Mouse (Mus musculus) limb, embryonic 11.5 days (tissue): Measurements from ENCODE around the gene Col18a1. TPM values are rescaled to one million over a fixed set of nuclear protein-coding genes. Genes with fewer than 3 reads are reported as not detected.
"Not testable (repeated sequence)": the region's sequence is repeated elsewhere in the genome, so short reads cannot be mapped to it uniquely, and the experiment has no call there.

Source experiments
- ATAC-seq: fragments of 200-750 bp; cut with Nextera tagmentation; 2 replicates; pipeline ENCODE4 v1.8.0; 2017; ENCODE audit warnings: low read depth; ENCODE audit not compliant: insufficient number of reproducible peaks, low FRiP score, low TSS enrichment
- DNase-seq: peaks from one replicate; pipeline ENCODE4 v3.0.0-alpha.2; 2015; ENCODE audit warnings: low spot score
- H3K27ac ChIP-seq: fragments of 300-500 bp; sonication (generic); replicated peaks from 2 replicates; pipeline ENCODE4 v1.5.1; 2014; ENCODE audit warnings: low read depth, mild to moderate bottlenecking, low read length
- H3K27me3 ChIP-seq: fragments of 300-500 bp; sonication (generic); 2 replicates; pipeline ENCODE4 v1.6.1; 2014; ENCODE audit warnings: mild to moderate bottlenecking, low read length, mixed read lengths; ENCODE audit not compliant: control insufficient read depth, insufficient read depth
- H3K36me3 ChIP-seq: fragments of 300-500 bp; sonication (generic); 2 replicates; pipeline ENCODE4 v1.6.1; 2014; ENCODE audit warnings: mild to moderate bottlenecking, low read length, moderate library complexity, mixed read lengths; ENCODE audit not compliant: control insufficient read depth, insufficient read depth
- H3K4me1 ChIP-seq: fragments of 300-500 bp; sonication (generic); 2 replicates; pipeline ENCODE4 v1.6.1; 2014; ENCODE audit warnings: low read length, mixed read lengths; ENCODE audit not compliant: control insufficient read depth, insufficient read depth
- H3K4me2 ChIP-seq: fragments of 300-500 bp; sonication (generic); 2 replicates; pipeline ENCODE4 v1.6.1; 2014; ENCODE audit warnings: low read depth, mild to moderate bottlenecking, moderate library complexity; ENCODE audit not compliant: severe bottlenecking
- H3K4me3 ChIP-seq: fragments of 300-500 bp; sonication (generic); 2 replicates; pipeline ENCODE4 v1.5.1; 2014; ENCODE audit warnings: low read depth, low read length
- H3K9ac ChIP-seq: fragments of 300-500 bp; sonication (generic); 2 replicates; pipeline ENCODE4 v1.6.1; 2014; ENCODE audit warnings: mild to moderate bottlenecking, low read length
- H3K9me3 ChIP-seq: fragments of 300-500 bp; sonication (generic); 2 replicates; pipeline ENCODE4 v1.6.1; 2016; ENCODE audit warnings: low read length; ENCODE audit not compliant: control insufficient read depth
- WGBS: fragments of 180-500 bp; shearing (Covaris S2); extraction: QIAGEN DNeasy Blood & Tissue Kit; methylation state at CpG from one replicate; pipeline ENCODE4 v1.1.7; 2014; 5-methylcytosine and 5-hydroxymethylcytosine counted together
- polyA plus RNA-seq: library from polyadenylated mRNA; unstranded; fragments of >200 nt; fragmentation: Nextera tagmentation; extraction: Ambion mirVana; gene quantifications from 2 replicates; pipeline ENCODE4 v1.2.1, GENCODE M21; 2014

The Col18a1 gene
- polyA plus RNA-seq, 1 experiment from 2014 or later, result 63.0 TPM

GRCm38 (mm10) chr10:77138304-77138703 lies 28.0 kb downstream of the Col18a1 start:
- Histone ChIP-seq H3K9ac (no peak overlapping the region), H3K27me3 (no peaks in the 10 kb centered on the region), H3K4me3 (no peak overlapping the region), H3K9me3 (no peaks in the 10 kb centered on the region), H3K36me3 (no peaks in the 10 kb centered on the region), H3K4me2 (no peak overlapping the region), H3K27ac (no peak overlapping the region), H3K4me1 (peaks cover 10% of the 10 kb centered on the region)
- DNase-seq (no peak), ATAC-seq (no peak)

GRCm38 (mm10) chr10:77136205-77136604 lies 30.1 kb downstream of the Col18a1 start:
- no peak overlapping the region for H3K27ac ChIP-seq
- ATAC-seq (no peak), DNase-seq (no peak)
- H3K36me3 ChIP-seq, result no peaks in the 10 kb centered on the region
- no peak overlapping the region for H3K9ac ChIP-seq
- H3K9me3 ChIP-seq, result no peaks in the 10 kb centered on the region
- H3K4me2 ChIP-seq, result no peak overlapping the region
- WGBS, result 91% methylated on average over 6 of the region's 6 CpGs
- no peaks in the 10 kb centered on the region for H3K27me3 ChIP-seq
- H3K4me1 ChIP-seq, result peaks cover 24% of the 10 kb centered on the region
- no peak overlapping the region for H3K4me3 ChIP-seq

GRCm38 (mm10) chr10:77135274-77135829 lies 31.0 kb downstream of the Col18a1 start:
- peaks cover 30% of the 10 kb centered on the region for H3K4me1 ChIP-seq
- 93% methylated on average over 5 of the region's 5 CpGs for WGBS
- no peaks in the 10 kb centered on the region for H3K27me3 ChIP-seq
- no peak overlapping the region for H3K9ac ChIP-seq
- DNase-seq (no peak), ATAC-seq (no peak)
- H3K36me3 ChIP-seq, result no peaks in the 10 kb centered on the region
- no peak overlapping the region for H3K27ac ChIP-seq
- H3K9me3 ChIP-seq, result no peaks in the 10 kb centered on the region
- H3K4me3 ChIP-seq, result no peak overlapping the region
- H3K4me2 ChIP-seq, result no peak overlapping the region

GRCm38 (mm10) chr10:77134807-77135152 lies 31.6 kb downstream of the Col18a1 start:
- DNase-seq, result not testable (repeated sequence)

GRCm38 (mm10) chr10:77133951-77134806 lies 32.2 kb downstream of the Col18a1 start:
- Histone ChIP-seq H3K9me3 (no peaks in the 10 kb centered on the region), H3K4me3 (no peak overlapping the region), H3K36me3 (no peaks in the 10 kb centered on the region), H3K27me3 (no peaks in the 10 kb centered on the region), H3K4me1 (peaks cover 33% of the 10 kb centered on the region), H3K27ac (no peak overlapping the region), H3K9ac (no peak overlapping the region), H3K4me2 (no peak overlapping the region)
- ATAC-seq (no peak), DNase-seq (no peak)
- 63% methylated on average over 13 of the region's 13 CpGs for WGBS

More at GRCm38 (mm10) chr10:77134807-77135152, 31.6 kb downstream of the Col18a1 start:
- not testable (repeated sequence) for H3K9ac ChIP-seq, H3K36me3 ChIP-seq, H3K9me3 ChIP-seq, H3K27me3 ChIP-seq, ATAC-seq, H3K4me3 ChIP-seq, H3K27ac ChIP-seq, H3K4me2 ChIP-seq
- WGBS, result 86% methylated on average over 6 of the region's 6 CpGs
- H3K4me1 ChIP-seq, result peaks cover 33% of the 10 kb centered on the region

GRCm38 (mm10) chr10:77132118-77132517 lies 34.2 kb downstream of the Col18a1 start:
- 0 out of 2 replicates have a peak overlapping the region, but pooled peaks have one; percentile 47 for H3K27ac ChIP-seq
- WGBS, result 16% methylated on average over 11 of the region's 11 CpGs
- no peak overlapping the region for H3K4me2 ChIP-seq
- no peak overlapping the region for H3K4me3 ChIP-seq
- no peaks in the 10 kb centered on the region for H3K9me3 ChIP-seq
- no peaks in the 10 kb centered on the region for H3K27me3 ChIP-seq
- ATAC-seq, result no peak
- H3K36me3 ChIP-seq, result no peaks in the 10 kb centered on the region
- peak; percentile 57 for DNase-seq
- no peak overlapping the region for H3K9ac ChIP-seq
- peaks cover 25% of the 10 kb centered on the region for H3K4me1 ChIP-seq

GRCm38 (mm10) chr10:77131536-77131935 lies 34.8 kb downstream of the Col18a1 start:
- Histone ChIP-seq H3K36me3 (no peaks in the 10 kb centered on the region), H3K4me1 (peaks cover 25% of the 10 kb centered on the region), H3K9me3 (no peaks in the 10 kb centered on the region), H3K4me3 (no peak overlapping the region), H3K27ac (peak overlapping the region; percentile 47; the same call in 1 of the 2 replicates), H3K27me3 (no peaks in the 10 kb centered on the region), H3K9ac (no peak overlapping the region), H3K4me2 (no peak overlapping the region)
- 21% methylated on average over 6 of the region's 6 CpGs for WGBS
- ATAC-seq, result no peak
- no peak for DNase-seq

- DNase-seq (peak; percentile 98), ATAC-seq (peak; percentile 55; the same call in 1 of the 2 replicates)
- Histone ChIP-seq H3K4me2 (no peak overlapping the region), H3K27me3 (no peaks in the 10 kb centered on the region), H3K9me3 (no peaks in the 10 kb centered on the region), H3K36me3 (no peaks in the 10 kb centered on the region), H3K9ac (no peak overlapping the region; the same call in 1 of the 2 replicates), H3K27ac (peak overlapping the region; percentile 47; the same call in 1 of the 2 replicates), H3K4me1 (peaks cover 23% of the 10 kb centered on the region), H3K4me3 (no peak overlapping the region)
- WGBS, result 45% methylated on average over 13 of the region's 13 CpGs
Measured at GRCm38 (mm10) chr10:77130561-77131240, 35.6 kb downstream of the Col18a1 start.
